ENCODE assay signal across 33 mouse cellular contexts in the genomic region with DNA sequence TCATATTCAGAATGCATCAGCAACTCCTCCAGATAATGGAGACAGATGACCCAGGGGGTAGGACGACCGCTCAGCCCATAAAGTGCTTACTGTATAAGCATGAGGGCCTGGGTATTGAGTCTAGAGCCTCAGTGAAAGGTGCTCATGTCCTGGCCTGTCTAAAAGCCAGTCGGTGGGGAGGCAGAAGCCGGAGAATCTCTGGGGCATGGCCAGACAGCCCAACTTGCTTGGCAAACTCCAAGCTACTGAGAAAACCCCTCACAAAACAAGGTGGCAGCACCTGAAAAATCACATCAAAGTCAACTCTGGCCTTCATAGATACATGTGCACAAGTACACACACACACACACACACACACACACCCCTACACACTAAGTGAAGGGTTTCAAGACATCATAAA. TPM values are rescaled to one million over a fixed set of nuclear protein-coding genes. Genes with fewer than 3 reads are reported as not detected.
"Had no signal": no experiment of that assay in that cellular context is flagged by ENCODE, and none has a peak within 500 bp of the region (broad histone marks: within the 10 kb centered on the region; RNA-seq: fewer than 3 reads in every experiment).

No protein-coding gene starts in this region.

- H3K9me3 ChIP-seq: heart, embryonic 13.5 days; heart, embryonic 15.5 days; hindbrain, embryonic 10.5 days; hindbrain, embryonic 12.5 days; hindbrain, embryonic 13.5 days; hindbrain, embryonic 15.5 days; intestine, embryonic 15.5 days; kidney, embryonic 15.5 days had no signal

- DNase-seq: heart, postnatal 10 days; heart, postnatal 14 days; heart, postnatal 36 days; heart, postnatal 4 days; kidney, adult 11 months; kidney, adult 18-20 months; kidney, adult 2 months; kidney, adult 8-10 months; kidney, adult 9 months; kidney, postnatal 10 days; kidney, postnatal 14 days; kidney, postnatal 25 days; kidney, postnatal 36 days; kidney, postnatal 4 days; layer of hippocampus, adult 9-11 months; layer of hippocampus, postnatal 36 days had no signal

- H3K4me3 ChIP-seq: heart, embryonic 13.5 days; heart, embryonic 15.5 days; hindbrain, embryonic 10.5 days; hindbrain, embryonic 12.5 days; hindbrain, embryonic 13.5 days; hindbrain, embryonic 15.5 days; intestine, embryonic 15.5 days; kidney, embryonic 15.5 days; layer of hippocampus, adult 2 months; left cerebral cortex, adult 2 months had no signal

- H3K9ac ChIP-seq: heart, embryonic 13.5 days; heart, embryonic 15.5 days; hindbrain, embryonic 12.5 days; hindbrain, embryonic 13.5 days; hindbrain, embryonic 14.5 days; hindbrain, embryonic 15.5 days; intestine, embryonic 15.5 days; kidney, embryonic 15.5 days had no signal

- ATAC-seq: hindbrain, embryonic 16.5 days; hindbrain, postnatal 0 days; inflammation-experienced regulatory T-cells, adult 6 months; intestine, embryonic 15.5 days; intestine, embryonic 16.5 days; intestine, postnatal 0 days had no signal

- H3K27me3 ChIP-seq: heart, embryonic 13.5 days; heart, embryonic 15.5 days; hindbrain, embryonic 12.5 days; hindbrain, embryonic 13.5 days; hindbrain, embryonic 15.5 days; intestine, embryonic 15.5 days; kidney, embryonic 15.5 days had no signal

- H3K27ac ChIP-seq: heart, embryonic 13.5 days; heart, embryonic 15.5 days; hindbrain, embryonic 10.5 days; hindbrain, embryonic 12.5 days; hindbrain, embryonic 13.5 days; hindbrain, embryonic 14.5 days; hindbrain, embryonic 15.5 days; hindbrain, postnatal 0 days; intestine, embryonic 15.5 days; kidney, embryonic 15.5 days; kidney, postnatal 0 days; layer of hippocampus, adult 2 months; left cerebral cortex, adult 2 months had no signal

- H3K4me1 ChIP-seq: hindbrain, embryonic 10.5 days had no signal

- H3K4me2 ChIP-seq: heart, embryonic 13.5 days; heart, embryonic 15.5 days; hindbrain, embryonic 12.5 days; hindbrain, embryonic 13.5 days; hindbrain, embryonic 14.5 days; hindbrain, embryonic 15.5 days; intestine, embryonic 15.5 days; kidney, embryonic 15.5 days had no signal

- H3K36me3 ChIP-seq: heart, embryonic 13.5 days; heart, embryonic 15.5 days; hindbrain, embryonic 10.5 days; hindbrain, embryonic 12.5 days; hindbrain, embryonic 13.5 days; hindbrain, embryonic 15.5 days; intestine, embryonic 15.5 days; kidney, embryonic 15.5 days had no signal

RNA-seq across cellular contexts. Expression of a gene that starts 12.6 kb away (rescaled TPM):
- polyA plus RNA-seq: inflammation-experienced regulatory T-cells, adult 6 months had no signal
